Mouse (Mus musculus): Measurements from ENCODE around the gene Spon1. TPM values are rescaled to one million over a fixed set of nuclear protein-coding genes. Genes with fewer than 3 reads are reported as not detected.

Gene Spon1
- polyA plus RNA-seq, 1 experiment = 20.1 TPM

DNA sequence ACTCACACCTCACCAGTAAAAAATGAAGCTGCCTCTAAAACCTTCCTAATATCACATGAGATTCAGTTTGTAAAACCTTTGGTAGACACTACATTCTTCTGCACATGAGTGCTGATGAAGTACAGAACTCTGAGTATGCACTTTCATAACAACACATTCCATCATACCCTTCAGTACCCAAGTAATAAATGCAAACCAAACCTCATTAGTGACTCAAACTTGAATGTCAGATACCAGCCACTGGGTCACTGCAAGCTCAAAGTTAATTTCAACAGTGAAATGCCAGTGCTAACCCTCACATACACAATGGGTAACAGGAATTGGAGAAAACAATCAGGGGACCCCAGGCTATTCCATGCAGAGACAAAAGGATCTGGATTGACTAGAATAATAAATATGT is 203.4 kb downstream of the Spon1 start:
- Histone ChIP-seq H3K4me1 (ENCODE audit: control insufficient read depth, insufficient read depth, low read length) (0 out of 2 replicates have a peak, but pooled peaks cover 4% of the 10 kb centered on the region), H3K4me3 (ENCODE audit: insufficient read depth, low read depth, low read length) (no peak overlapping the region), H3K36me3 (ENCODE audit: control insufficient read depth, insufficient read depth, low read length) (no peaks in the 10 kb centered on the region), H3K27me3 (replicated peaks; ENCODE audit: control insufficient read depth, insufficient read depth, low read length) (no peaks in the 10 kb centered on the region), H3K27ac (ENCODE audit: insufficient read depth, low read depth, low read length) (no peak overlapping the region)
- peak; percentile 3 for DNase-seq
- TF ChIP-seq POLR2A (IDR thresholded peaks at IDR 0.05; ENCODE audit: low read depth, low read length) = no peak
- no peak for TF ChIP-seq CTCF (conservative IDR thresholded peaks at IDR 0.05; ENCODE audit: insufficient read depth, insufficient read length, low read depth, low read length)

DNA sequence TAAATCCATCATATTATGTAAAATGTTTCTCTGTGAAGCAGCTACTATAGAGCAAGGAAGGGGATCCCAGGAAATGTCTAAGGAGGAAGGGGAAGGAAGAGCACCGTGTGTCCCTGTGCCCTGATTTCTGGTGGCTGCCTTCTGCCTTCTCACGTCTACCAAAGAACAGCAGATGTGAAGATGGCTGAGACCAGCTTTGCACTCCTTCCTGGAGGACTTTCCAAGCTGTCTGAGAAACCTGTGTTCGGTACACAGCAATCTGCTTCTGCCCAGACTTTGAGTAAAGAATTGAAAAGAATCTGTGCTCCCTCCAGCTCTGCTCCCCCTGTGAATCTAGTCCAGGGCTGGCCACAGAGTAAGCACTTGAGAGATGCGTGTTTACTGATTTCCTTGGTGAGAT is 206.7 kb downstream of the Spon1 start:
- WGBS = 71% methylated on average over 4 of the region's 4 CpGs
- H3K27ac ChIP-seq (ENCODE audit: insufficient read depth, low read depth, low read length) = no peak overlapping the region
- TF ChIP-seq POLR2A (IDR thresholded peaks at IDR 0.05; ENCODE audit: low read depth, low read length) = no peak
- no peak for TF ChIP-seq CTCF (conservative IDR thresholded peaks at IDR 0.05; ENCODE audit: insufficient read depth, insufficient read length, low read depth, low read length)

DNA sequence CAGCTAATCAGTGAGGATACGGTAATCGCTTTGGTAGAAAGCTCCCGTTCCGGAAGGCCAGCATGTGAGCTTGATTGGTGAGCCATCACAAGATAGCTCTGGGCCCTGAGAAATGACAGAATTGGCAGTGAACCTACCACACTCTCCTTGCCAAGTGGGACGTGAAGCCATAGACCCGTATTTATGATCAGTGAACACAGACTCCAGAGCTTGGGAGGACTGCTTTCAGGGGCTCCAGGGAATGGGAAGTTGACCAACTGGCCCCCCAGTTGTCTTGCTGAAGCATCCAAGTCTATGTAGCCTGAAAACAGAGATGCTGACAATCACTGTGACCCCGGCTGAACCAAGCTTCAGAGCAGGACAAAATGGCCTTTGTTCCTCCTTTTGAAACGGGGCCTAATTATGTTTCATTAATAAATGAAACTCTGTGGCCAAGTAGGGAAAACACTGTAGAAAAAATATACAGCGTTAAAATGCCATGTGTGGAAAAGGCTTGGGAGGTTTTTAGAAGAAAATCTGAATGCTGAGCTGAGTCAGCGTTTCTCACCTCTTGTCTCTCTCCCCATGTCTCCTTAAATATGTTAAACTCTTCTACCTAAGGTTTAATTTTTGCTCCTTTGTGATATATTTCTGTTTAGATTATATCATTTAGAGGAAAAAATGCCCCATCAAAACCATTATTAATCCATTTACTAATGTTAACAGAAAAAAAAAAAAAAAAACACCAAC is 220.8 kb downstream of the Spon1 start:
- no peaks in the 10 kb centered on the region for H3K27me3 ChIP-seq (replicated peaks; ENCODE audit: control insufficient read depth, insufficient read depth, low read length)
- no peaks in the 10 kb centered on the region for H3K36me3 ChIP-seq (ENCODE audit: control insufficient read depth, insufficient read depth, low read length)
- no peak for TF ChIP-seq CTCF (conservative IDR thresholded peaks at IDR 0.05; ENCODE audit: insufficient read depth, insufficient read length, low read depth, low read length)
- no peak for TF ChIP-seq POLR2A (IDR thresholded peaks at IDR 0.05; ENCODE audit: low read depth, low read length)
- no peak overlapping the region for H3K27ac ChIP-seq (ENCODE audit: insufficient read depth, low read depth, low read length)
- no peak for DNase-seq
- no peak overlapping the region for H3K4me3 ChIP-seq (ENCODE audit: insufficient read depth, low read depth, low read length)
- 83% methylated on average over 10 of the region's 10 CpGs for WGBS
- no peaks in the 10 kb centered on the region for H3K4me1 ChIP-seq (ENCODE audit: control insufficient read depth, insufficient read depth, low read length)

More for the DNA sequence above, 206.7 kb downstream of the Spon1 start:
- Histone ChIP-seq H3K4me3 (ENCODE audit: insufficient read depth, low read depth, low read length) (no peak overlapping the region), H3K36me3 (ENCODE audit: control insufficient read depth, insufficient read depth, low read length) (no peaks in the 10 kb centered on the region), H3K27me3 (replicated peaks; ENCODE audit: control insufficient read depth, insufficient read depth, low read length) (no peaks in the 10 kb centered on the region), H3K4me1 (ENCODE audit: control insufficient read depth, insufficient read depth, low read length) (0 out of 2 replicates have a peak, but pooled peaks cover 4% of the 10 kb centered on the region)
- no peak for DNase-seq

DNA sequence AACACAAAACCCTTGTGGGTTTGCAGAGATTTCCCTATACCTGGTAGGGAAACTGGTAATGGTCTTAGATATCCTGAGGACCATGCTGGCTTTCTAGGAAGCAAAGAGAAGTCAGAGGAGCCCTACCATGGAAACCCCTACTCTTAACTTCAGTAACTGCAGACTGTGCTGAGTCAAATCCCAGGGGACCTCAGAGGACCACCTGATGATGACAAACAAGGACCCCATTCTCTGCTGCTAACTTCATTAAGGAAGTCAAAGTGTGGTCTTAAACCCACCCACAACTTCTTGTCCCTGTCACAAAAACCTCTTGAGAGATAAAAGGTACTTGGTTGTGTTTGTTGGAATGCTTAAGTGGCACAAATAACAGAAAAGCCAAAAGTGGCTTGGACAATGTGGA is 222.4 kb downstream of the Spon1 start:
- no peak overlapping the region for H3K4me3 ChIP-seq (ENCODE audit: insufficient read depth, low read depth, low read length)
- H3K4me1 ChIP-seq (ENCODE audit: control insufficient read depth, insufficient read depth, low read length) = no peaks in the 10 kb centered on the region
- no peak for DNase-seq
- no peak for TF ChIP-seq CTCF (conservative IDR thresholded peaks at IDR 0.05; ENCODE audit: insufficient read depth, insufficient read length, low read depth, low read length)
- TF ChIP-seq POLR2A (IDR thresholded peaks at IDR 0.05; ENCODE audit: low read depth, low read length) = no peak
- no peaks in the 10 kb centered on the region for H3K36me3 ChIP-seq (ENCODE audit: control insufficient read depth, insufficient read depth, low read length)
- no peaks in the 10 kb centered on the region for H3K27me3 ChIP-seq (replicated peaks; ENCODE audit: control insufficient read depth, insufficient read depth, low read length)
- H3K27ac ChIP-seq (ENCODE audit: insufficient read depth, low read depth, low read length) = no peak overlapping the region

DNA sequence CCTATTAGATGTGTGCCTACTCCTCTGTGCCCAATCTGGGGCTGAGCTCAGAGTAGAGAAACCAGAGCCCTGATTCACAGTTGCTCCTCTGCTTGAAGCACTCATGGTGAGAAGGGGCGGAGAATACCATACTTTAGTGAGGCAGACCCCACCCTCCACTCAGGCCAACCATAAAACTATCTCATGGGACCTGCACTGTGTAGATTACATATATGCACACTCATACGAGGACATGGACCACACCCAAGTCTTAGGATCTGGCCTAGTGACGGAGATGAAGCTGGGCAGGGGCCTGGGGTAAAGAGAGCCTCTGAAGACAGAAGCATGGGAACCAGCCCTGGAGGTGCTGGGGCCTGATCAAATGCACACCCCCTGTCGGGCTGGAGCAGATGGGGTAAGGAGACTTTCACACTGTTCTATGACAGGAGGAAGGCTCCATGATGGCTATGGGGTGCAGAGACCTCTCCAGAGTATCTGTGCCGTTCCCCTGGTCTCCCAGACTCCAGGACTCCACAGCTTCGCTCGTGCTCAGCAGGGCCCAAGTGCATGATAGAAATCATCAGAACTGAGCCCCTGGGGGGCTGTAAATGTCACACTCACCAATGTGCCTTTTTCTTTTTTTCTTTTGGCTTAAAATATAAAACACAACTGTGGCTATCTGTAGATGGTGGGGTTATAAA is 232.0 kb downstream of the Spon1 start:
- DNase-seq = no peak
- Histone ChIP-seq H3K36me3 (ENCODE audit: control insufficient read depth, insufficient read depth, low read length) (no peaks in the 10 kb centered on the region), H3K27me3 (replicated peaks; ENCODE audit: control insufficient read depth, insufficient read depth, low read length) (no peaks in the 10 kb centered on the region; the same call in 1 of the 2 replicates), H3K4me1 (ENCODE audit: control insufficient read depth, insufficient read depth, low read length) (no peaks in the 10 kb centered on the region), H3K27ac (ENCODE audit: insufficient read depth, low read depth, low read length) (no peak overlapping the region), H3K4me3 (ENCODE audit: insufficient read depth, low read depth, low read length) (no peak overlapping the region)
- WGBS = 77% methylated on average over 7 of the region's 7 CpGs
- TF ChIP-seq CTCF (conservative IDR thresholded peaks at IDR 0.05; ENCODE audit: insufficient read depth, insufficient read length, low read depth, low read length) = no peak
- no peak for TF ChIP-seq POLR2A (IDR thresholded peaks at IDR 0.05; ENCODE audit: low read depth, low read length)

DNA sequence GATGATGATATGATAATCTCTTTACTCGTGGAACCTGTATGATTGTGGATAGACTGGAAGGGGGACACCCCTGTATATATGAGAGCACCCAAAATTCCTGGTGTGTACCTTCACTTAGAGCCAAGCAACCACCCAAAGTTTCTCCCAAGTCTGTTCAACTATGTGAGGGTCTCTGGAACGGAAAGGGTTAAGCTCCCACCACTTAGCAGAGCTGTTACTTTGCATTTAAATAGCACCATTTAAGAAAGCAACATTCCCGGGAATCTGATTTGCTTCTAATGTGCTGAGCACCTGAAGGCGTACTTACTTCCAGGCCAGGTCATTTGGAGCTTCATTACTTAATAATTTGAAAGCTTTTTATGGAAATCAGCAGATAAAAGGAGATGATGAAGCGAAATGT is 238.4 kb downstream of the Spon1 start:
- no peaks in the 10 kb centered on the region for H3K4me1 ChIP-seq (ENCODE audit: control insufficient read depth, insufficient read depth, low read length)
- WGBS = 30% methylated on average over 5 of the region's 5 CpGs
- no peak overlapping the region for H3K4me3 ChIP-seq (ENCODE audit: insufficient read depth, low read depth, low read length)

DNA sequence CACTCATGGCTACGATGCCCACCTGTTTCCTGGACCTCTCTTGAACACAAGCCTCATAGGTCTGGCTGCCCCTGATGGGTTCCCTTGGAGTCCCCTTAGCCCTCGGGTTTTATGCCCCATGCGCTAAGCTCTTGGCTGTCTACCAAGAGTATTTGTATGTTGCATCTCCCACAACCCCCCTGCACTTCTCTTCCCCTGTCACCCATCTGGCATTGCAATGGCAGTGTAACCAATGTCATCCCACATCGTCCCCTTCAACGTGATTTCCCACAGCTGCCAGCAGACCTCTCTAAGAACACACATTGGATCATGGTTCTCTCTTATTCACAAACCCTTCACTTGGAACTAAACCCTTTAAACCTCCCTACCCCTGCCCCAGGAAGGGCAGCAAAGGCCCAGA is 239.7 kb downstream of the Spon1 start:
- Histone ChIP-seq H3K4me1 (ENCODE audit: control insufficient read depth, insufficient read depth, low read length) (no peaks in the 10 kb centered on the region), H3K27ac (ENCODE audit: insufficient read depth, low read depth, low read length) (no peak overlapping the region), H3K4me3 (ENCODE audit: insufficient read depth, low read depth, low read length) (no peak overlapping the region), H3K36me3 (ENCODE audit: control insufficient read depth, insufficient read depth, low read length) (no peaks in the 10 kb centered on the region), H3K27me3 (replicated peaks; ENCODE audit: control insufficient read depth, insufficient read depth, low read length) (no peaks in the 10 kb centered on the region)
- 51% methylated on average over 5 of the region's 5 CpGs for WGBS
- DNase-seq = no peak
- TF ChIP-seq POLR2A (IDR thresholded peaks at IDR 0.05; ENCODE audit: low read depth, low read length) (no peak), CTCF (conservative IDR thresholded peaks at IDR 0.05; ENCODE audit: insufficient read depth, insufficient read length, low read depth, low read length) (no peak)

More for the DNA sequence above, 238.4 kb downstream of the Spon1 start:
- no peak overlapping the region for H3K27ac ChIP-seq (ENCODE audit: insufficient read depth, low read depth, low read length)
- H3K27me3 ChIP-seq (replicated peaks; ENCODE audit: control insufficient read depth, insufficient read depth, low read length) = no peaks in the 10 kb centered on the region
- H3K36me3 ChIP-seq (ENCODE audit: control insufficient read depth, insufficient read depth, low read length) = no peaks in the 10 kb centered on the region
- TF ChIP-seq POLR2A (IDR thresholded peaks at IDR 0.05; ENCODE audit: low read depth, low read length) = no peak
- no peak for TF ChIP-seq CTCF (conservative IDR thresholded peaks at IDR 0.05; ENCODE audit: insufficient read depth, insufficient read length, low read depth, low read length)
- no peak for DNase-seq

All from kidney, adult 2 months (tissue).